Mouse (Mus musculus) brain, embryonic 18.5 days (tissue): ENCODE measurements around the gene Zbtb8a.
A peak's percentile ranks its signal among the peaks of the same experiment; 100 is the strongest.
"Not testable (repeated sequence)": the region's sequence is repeated elsewhere in the genome, so short reads cannot be mapped to it uniquely, and the experiment has no call there.

ENCODE experiments used
- DNase-seq: peaks from one replicate; pipeline ENCODE4 v3.0.0-alpha.2; 2012; ENCODE audit warnings: low read depth, low spot score

Gene Zbtb8a

DNA sequence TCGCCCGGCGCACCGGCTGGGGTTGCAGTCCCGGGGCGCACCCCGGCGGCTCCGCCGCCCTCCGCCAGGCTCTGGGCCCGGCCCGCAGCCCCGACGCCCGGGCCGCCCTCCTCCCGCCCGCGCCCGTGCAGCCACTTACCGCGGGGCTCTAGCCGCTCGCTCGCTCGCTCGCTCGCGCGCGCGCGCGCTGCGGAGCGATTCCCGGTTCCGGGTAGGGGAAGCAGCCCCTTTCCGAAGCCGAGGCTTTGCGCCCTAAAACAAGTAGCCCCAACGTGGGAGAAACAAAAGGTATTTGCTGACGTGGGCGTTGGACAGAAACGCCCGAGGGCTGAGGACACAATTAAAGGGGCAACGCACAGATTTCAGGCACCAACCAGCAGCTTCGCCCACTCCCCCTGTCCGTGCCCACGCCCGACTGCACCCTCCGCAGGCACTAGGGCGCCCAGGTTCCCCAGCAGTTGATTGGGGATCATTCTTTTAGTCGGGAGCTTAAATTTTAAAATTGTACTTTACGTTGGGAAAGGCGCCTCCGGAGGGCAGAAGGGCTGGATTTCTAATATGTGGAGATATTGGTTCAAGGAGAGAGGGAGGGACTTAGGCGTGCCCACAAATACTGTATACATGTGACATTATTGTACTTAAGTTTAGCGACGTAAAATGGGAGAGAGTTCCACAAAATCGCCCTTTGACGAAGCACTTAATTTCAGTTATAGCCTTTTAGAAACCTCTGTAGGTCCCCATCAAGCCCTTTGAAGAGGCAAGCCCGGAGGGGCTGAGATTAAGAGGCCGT lies at the start of gene Zbtb8a:
Gene Zbtb8a, minus strand, starts transcription at position 516 of the 790 bp plus-strand sequence.
- peak; percentile 37 for DNase-seq

DNA sequence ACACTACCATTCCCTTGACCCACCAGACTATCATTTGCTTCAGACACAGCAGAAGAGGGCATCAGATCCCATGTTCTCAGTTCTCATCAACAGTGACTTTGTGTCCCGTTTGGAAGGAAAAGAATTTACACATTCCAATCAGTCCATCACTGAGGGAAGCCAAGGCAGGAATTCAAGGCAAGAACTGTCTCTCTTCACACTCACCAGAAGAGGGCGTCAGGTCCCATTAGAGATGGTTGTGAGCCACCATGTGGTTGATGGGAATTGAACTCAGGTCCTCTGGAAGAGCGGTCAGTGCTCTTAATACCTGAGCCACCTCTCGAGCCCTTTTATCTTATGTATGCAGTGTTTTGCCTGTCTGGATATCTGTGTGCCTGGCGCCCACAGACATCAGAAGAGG lies 40.4 kb upstream of the Zbtb8a start:
- no peak for DNase-seq

GRCm38 (mm10) chr4:129416478-129416877 lies 38.6 kb upstream of the Zbtb8a start:
- no peak for DNase-seq

DNA sequence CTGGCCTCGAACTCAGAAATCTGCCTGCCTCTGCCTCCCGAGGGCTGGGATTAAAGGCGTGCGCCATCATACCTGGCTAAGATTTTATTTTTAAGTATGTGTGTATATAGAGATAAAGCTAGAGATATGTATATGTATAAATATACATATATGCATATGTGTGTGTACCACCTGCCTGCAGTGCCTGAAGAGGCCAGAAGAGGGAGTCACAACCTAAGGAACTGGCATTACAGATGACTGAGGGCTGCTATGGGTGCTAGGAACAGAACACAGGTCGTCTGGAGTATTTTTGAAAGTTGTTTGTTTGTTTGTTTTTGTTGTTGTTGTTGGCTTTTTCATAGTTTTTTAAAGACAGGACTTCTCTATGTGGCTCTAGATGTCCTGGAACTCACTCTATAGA lies 38.0 kb upstream of the Zbtb8a start:
- DNase-seq = no peak

DNA sequence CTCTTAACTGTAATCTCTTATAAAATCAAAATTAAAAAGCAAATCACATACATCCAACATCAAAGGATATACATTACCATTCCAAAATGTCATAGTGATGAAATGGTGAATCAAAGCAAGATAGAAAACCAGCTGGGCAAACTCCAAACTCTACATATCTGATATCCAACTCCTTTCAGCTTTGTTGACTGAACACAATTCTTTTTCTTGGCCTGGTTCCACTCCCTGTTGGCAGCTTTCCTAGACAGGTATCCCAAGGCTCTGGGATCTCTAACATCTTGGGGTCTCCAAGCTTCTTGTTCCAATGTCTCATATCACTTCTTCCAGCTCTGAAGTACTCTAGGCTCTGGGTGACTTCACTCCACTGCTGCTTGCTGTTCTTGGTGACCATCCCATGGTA lies 33.1 kb upstream of the Zbtb8a start:
- DNase-seq = no peak

DNA sequence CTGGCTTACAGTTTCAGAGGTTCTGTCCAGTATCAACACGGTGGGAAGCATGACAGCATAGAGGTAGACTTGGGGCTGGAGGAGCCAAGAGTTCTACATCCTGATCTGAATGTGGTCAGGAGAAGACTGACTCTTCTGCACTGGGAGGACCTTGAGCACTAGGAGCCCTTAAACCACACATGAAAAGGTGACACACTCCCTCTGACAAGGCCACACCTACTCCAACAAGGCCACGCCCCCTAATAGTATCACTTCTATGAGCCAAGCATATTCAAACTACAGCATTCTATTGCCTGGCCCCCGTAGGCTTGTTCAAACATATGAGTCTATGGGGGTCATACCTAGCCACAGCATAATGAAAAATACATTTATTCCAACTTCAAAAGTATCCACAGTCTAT lies 32.6 kb upstream of the Zbtb8a start:
- not testable (repeated sequence) for DNase-seq

- no peak for DNase-seq
These were observed 28.5 kb upstream of the Zbtb8a start for GRCm38 (mm10) chr4:129406447-129406846.

- DNase-seq = no peak
These were observed 21.9 kb upstream of the Zbtb8a start for GRCm38 (mm10) chr4:129399813-129400212.

- DNase-seq = no peak
These were observed 19.0 kb upstream of the Zbtb8a start for GRCm38 (mm10) chr4:129396960-129397359.

GRCm38 (mm10) chr4:129394089-129394870 lies 16.4 kb upstream of the Zbtb8a start:
- DNase-seq = no peak

- no peak for DNase-seq
These were observed 13.1 kb upstream of the Zbtb8a start for GRCm38 (mm10) chr4:129390936-129391557.

- DNase-seq = no peak
These were observed 12.4 kb upstream of the Zbtb8a start for GRCm38 (mm10) chr4:129390216-129390743.

DNA sequence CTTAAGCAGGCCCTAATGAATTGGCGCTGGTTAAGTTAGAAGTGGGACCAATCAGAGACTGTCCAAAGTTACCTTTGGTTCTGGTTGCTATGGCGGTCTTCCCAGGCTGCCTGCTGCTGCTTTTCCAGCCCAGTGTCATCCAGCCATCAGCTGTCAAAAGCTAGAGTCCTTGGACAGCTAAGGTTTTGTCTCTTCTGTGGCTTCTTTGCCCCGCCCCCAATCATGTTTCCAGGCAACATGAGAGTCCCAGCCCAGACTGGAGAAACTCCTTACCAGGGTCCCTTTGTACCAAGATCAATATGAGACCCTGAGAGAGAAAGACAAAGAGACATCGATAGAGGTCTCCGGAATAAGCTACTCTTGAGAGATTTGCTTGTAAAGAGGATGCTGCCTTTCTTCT lies 10.5 kb upstream of the Zbtb8a start:
- DNase-seq = no peak

GRCm38 (mm10) chr4:129386989-129387388 lies 9.1 kb upstream of the Zbtb8a start:
- DNase-seq = no peak

DNA sequence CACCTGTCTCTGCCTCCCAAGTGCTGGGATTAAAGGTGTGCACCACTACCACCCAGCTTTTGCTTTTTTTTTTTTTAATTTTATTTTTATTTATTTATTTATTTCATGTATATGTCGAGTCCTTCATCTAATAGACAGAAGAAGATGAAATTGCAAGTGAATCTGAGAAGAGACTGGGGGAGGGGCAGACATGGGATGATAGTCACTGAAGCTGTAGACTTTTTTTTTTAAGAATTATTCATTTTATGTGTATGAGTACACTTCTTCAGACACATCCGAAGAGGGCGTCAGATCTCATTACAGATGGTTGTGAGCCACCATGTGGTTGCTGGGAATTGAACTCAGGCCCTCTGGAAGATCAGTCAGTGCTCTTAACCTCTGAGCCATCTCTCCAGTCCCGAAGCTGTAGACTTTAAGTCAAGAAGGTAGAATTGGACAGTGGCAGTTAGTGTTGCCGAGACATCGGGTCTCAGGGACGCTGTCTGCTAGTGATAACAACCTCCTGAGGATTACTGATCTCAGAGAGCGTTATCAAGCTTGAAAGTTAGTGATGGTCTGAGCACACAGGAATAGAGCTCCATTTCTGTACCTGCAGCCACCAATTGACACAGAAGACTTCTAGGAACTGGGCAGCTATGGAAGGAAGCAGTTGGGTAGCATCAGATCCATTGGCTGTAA lies 8.5 kb upstream of the Zbtb8a start:
- DNase-seq = no peak

- no peak for DNase-seq
These were observed 7.8 kb upstream of the Zbtb8a start for GRCm38 (mm10) chr4:129385685-129386084.

GRCm38 (mm10) chr4:129384440-129384839 lies 6.5 kb upstream of the Zbtb8a start:
- no peak for DNase-seq

- DNase-seq = no peak
These were observed 5.7 kb upstream of the Zbtb8a start for GRCm38 (mm10) chr4:129383586-129383985.

DNA sequence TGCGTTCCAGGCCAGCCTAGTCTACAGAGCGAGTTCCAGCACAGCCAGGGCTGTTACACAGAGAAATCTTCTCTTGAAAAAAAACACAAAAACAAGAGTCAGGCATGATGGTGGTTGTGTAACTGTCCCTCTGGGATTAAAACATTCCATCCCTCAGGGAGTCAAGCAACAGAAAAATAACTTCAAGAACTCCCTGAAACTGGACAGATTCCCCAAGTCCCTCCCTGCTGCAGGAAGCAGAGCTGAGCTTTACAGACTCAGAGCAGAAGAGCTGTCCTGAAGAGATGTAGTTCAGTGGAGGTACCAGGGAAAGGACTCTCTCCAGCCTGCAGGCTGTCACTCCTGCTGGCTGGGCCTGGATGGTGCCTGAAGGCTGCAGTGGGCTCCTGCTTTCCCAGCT lies 4.6 kb upstream of the Zbtb8a start:
- DNase-seq = no peak

GRCm38 (mm10) chr4:129382029-129382428 lies 4.1 kb upstream of the Zbtb8a start:
- no peak for DNase-seq

GRCm38 (mm10) chr4:129381148-129381547 lies 3.2 kb upstream of the Zbtb8a start:
- no peak for DNase-seq

DNA sequence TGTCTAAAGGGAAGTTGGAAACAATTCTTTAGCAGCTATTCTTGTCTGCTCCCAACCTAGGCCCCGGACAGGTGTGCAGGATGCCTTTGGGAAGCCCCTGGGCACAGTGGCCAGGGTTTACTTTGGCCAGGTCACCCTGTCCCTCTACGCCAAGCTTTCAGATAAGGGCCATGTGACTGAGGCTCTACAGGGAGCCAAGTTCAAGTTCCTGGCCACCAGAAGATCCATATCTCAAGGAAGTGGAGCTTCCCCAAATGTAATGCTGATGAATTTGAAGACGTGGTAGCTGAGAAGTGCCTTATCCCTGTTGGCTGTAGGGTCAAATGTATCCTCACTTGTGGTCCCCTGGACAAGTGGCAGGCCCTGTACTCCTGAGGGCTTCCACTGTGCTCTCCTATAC lies 1.9 kb upstream of the Zbtb8a start:
- DNase-seq = no peak
